ENCODE assay signal across 19 mouse cellular contexts in genomic region chr3:136427427-136427826, GRCm38 (mm10).
"Had no signal": no experiment of that assay in that cellular context is flagged by ENCODE, and none has a peak within 500 bp of the region (broad histone marks: within the 10 kb centered on the region; RNA-seq: fewer than 3 reads in every experiment).

No protein-coding gene starts in this region.

- H3K4me3 ChIP-seq: limb, embryonic 10.5 days; limb, embryonic 13.5 days; liver, embryonic 12.5 days; liver, embryonic 15.5 days; lung, embryonic 15.5 days; midbrain, embryonic 10.5 days; midbrain, embryonic 13.5 days; myocyte had no signal

- H3K4me2 ChIP-seq: limb, embryonic 13.5 days; liver, embryonic 12.5 days; liver, embryonic 15.5 days; lung, embryonic 15.5 days; midbrain, embryonic 13.5 days had no signal

- H3K9ac ChIP-seq: limb, embryonic 13.5 days; liver, embryonic 12.5 days; liver, embryonic 15.5 days; lung, embryonic 15.5 days; midbrain, embryonic 13.5 days had no signal

- ATAC-seq: intestine, postnatal 0 days; midbrain, embryonic 13.5 days; midbrain, embryonic 16.5 days had no signal

- H3K9me3 ChIP-seq: limb, embryonic 10.5 days; limb, embryonic 13.5 days; liver, embryonic 12.5 days; liver, embryonic 15.5 days; lung, embryonic 15.5 days; megakaryocyte, embryonic 14.5 days; midbrain, embryonic 10.5 days; midbrain, embryonic 13.5 days had no signal

- H3K27me3 ChIP-seq: limb, embryonic 13.5 days; liver, embryonic 12.5 days; liver, embryonic 15.5 days; lung, embryonic 15.5 days; midbrain, embryonic 13.5 days had no signal

- H3K27ac ChIP-seq: limb, embryonic 10.5 days; limb, embryonic 13.5 days; liver, embryonic 12.5 days; liver, embryonic 15.5 days; lung, embryonic 15.5 days; midbrain, embryonic 10.5 days; midbrain, embryonic 13.5 days; stomach, postnatal 0 days had no signal

- H3K4me1 ChIP-seq: limb, embryonic 10.5 days; limb, embryonic 13.5 days; liver, embryonic 12.5 days; liver, embryonic 15.5 days; lung, embryonic 15.5 days; midbrain, embryonic 13.5 days had no signal

- H3K36me3 ChIP-seq: limb, embryonic 10.5 days; limb, embryonic 13.5 days; liver, embryonic 12.5 days; liver, embryonic 15.5 days; lung, embryonic 15.5 days; midbrain, embryonic 10.5 days; midbrain, embryonic 13.5 days had no signal

- DNase-seq: lung, adult 18-20 months; lung, postnatal 10 days; right cerebral cortex, adult 18-20 months; right cerebral cortex, postnatal 14 days; right cerebral cortex, postnatal 4 days; thymus, adult 2 months; thymus, postnatal 14 days had no signal
